Mouse (Mus musculus) forebrain, embryonic 12.5 days (tissue): ENCODE data around the gene 1700001P01Rik. TPM values are rescaled to one million over a fixed set of nuclear protein-coding genes. Genes with fewer than 3 reads are reported as not detected.
"Not testable (repeated sequence)": the region's sequence is repeated elsewhere in the genome, so short reads cannot be mapped to it uniquely, and the experiment has no call there.

Source experiments
- ATAC-seq: fragments of 200-750 bp; cut with Nextera tagmentation; 2 replicates; pipeline ENCODE4 v1.8.0; 2017; ENCODE audit warnings: moderate TSS enrichment; ENCODE audit not compliant: low FRiP score
- H3K27ac ChIP-seq: fragments of 300-500 bp; sonication (generic); 2 replicates; pipeline ENCODE4 v1.5.1; 2016; ENCODE audit warnings: mild to moderate bottlenecking
- H3K27me3 ChIP-seq: fragments of 300-500 bp; sonication (generic); 2 replicates; pipeline ENCODE4 v1.6.1; 2016; ENCODE audit warnings: mild to moderate bottlenecking
- H3K36me3 ChIP-seq: fragments of 300-500 bp; sonication (generic); replicated peaks from 2 replicates; pipeline ENCODE4 v1.6.1; 2016; ENCODE audit warnings: mild to moderate bottlenecking
- H3K4me1 ChIP-seq: fragments of 300-500 bp; sonication (generic); 2 replicates; pipeline ENCODE4 v1.6.1; 2016
- H3K4me2 ChIP-seq: fragments of 300-500 bp; sonication (generic); 2 replicates; pipeline ENCODE4 v1.6.1; 2016; ENCODE audit warnings: mild to moderate bottlenecking, moderate library complexity
- H3K4me3 ChIP-seq: fragments of 300-500 bp; sonication (generic); replicated peaks from 2 replicates; pipeline ENCODE4 v1.5.1; 2016; ENCODE audit warnings: mild to moderate bottlenecking
- H3K9ac ChIP-seq: fragments of 300-500 bp; sonication (generic); 2 replicates; pipeline ENCODE4 v1.6.1; 2016; ENCODE audit warnings: mild to moderate bottlenecking
- H3K9me3 ChIP-seq: fragments of 300-500 bp; sonication (generic); 2 replicates; pipeline ENCODE4 v1.6.1; 2016
- WGBS: fragments of 180-500 bp; shearing (Covaris S2); methylation state at CpG from one replicate; pipeline ENCODE4 v1.1.7; 2016; 5-methylcytosine and 5-hydroxymethylcytosine counted together
- polyA plus RNA-seq: library from polyadenylated mRNA; unstranded; fragments of >200 nt; fragmentation: Nextera tagmentation; extraction: Ambion mirVana; gene quantifications from 2 replicates; pipeline ENCODE4 v1.2.1, GENCODE M21; 2016

The 1700001P01Rik gene
- polyA plus RNA-seq, 1 experiment from 2014 or later: 0.55 TPM

GRCm38 (mm10) chr11:97799994-97800690 is 24.4 kb upstream of the 1700001P01Rik start:
- peaks cover 37% of the 10 kb centered on the region for H3K4me1 ChIP-seq

GRCm38 (mm10) chr11:97799146-97799993 is 23.7 kb upstream of the 1700001P01Rik start:
- H3K9me3 ChIP-seq: no peaks in the 10 kb centered on the region
- H3K36me3 ChIP-seq: no peaks in the 10 kb centered on the region
- peak overlapping the region; percentile 78 for H3K4me3 ChIP-seq
- peak; percentile 85 for ATAC-seq
- H3K9ac ChIP-seq: peak overlapping the region; percentile 83
- H3K27ac ChIP-seq: peak overlapping the region; percentile 94
- H3K4me1 ChIP-seq: peaks cover 29% of the 10 kb centered on the region
- H3K4me2 ChIP-seq: peak overlapping the region; percentile 72
- 0 out of 2 replicates have a peak, but pooled peaks cover 3% of the 10 kb centered on the region for H3K27me3 ChIP-seq
- WGBS: under 1% methylated on average over 70 of the region's 71 CpGs

More at GRCm38 (mm10) chr11:97799994-97800690, 24.4 kb upstream of the 1700001P01Rik start:
- Histone ChIP-seq H3K27me3 (0 out of 2 replicates have a peak, but pooled peaks cover 3% of the 10 kb centered on the region), H3K9me3 (no peaks in the 10 kb centered on the region), H3K4me3 (peak overlapping the region; percentile 78), H3K36me3 (no peaks in the 10 kb centered on the region), H3K27ac (peak overlapping the region; percentile 94), H3K4me2 (peak overlapping the region; percentile 72), H3K9ac (peak overlapping the region; percentile 83)
- peak; percentile 72 for ATAC-seq
- under 1% methylated on average over 34 of the region's 43 CpGs for WGBS

GRCm38 (mm10) chr11:97798782-97799145 is 23.0 kb upstream of the 1700001P01Rik start, which contains the start of gene Lasp1:
Lasp1 (plus strand) TSS chr11:97799000.
- 0% methylated on average over 11 of the region's 11 CpGs for WGBS
- peak; percentile 47 for ATAC-seq
- Histone ChIP-seq H3K9ac (peak within 1 kb of the TSS; percentile 83), H3K27ac (peak within 1 kb of the TSS; percentile 94), H3K4me3 (peak within 1 kb of the TSS; percentile 78), H3K9me3 (no peaks in the 10 kb centered on the region), H3K36me3 (no peaks in the 10 kb centered on the region), H3K27me3 (0 out of 2 replicates have a peak, but pooled peaks cover 3% of the 10 kb centered on the region), H3K4me1 (peaks cover 23% of the 10 kb centered on the region), H3K4me2 (peak within 1 kb of the TSS; percentile 72)

- Histone ChIP-seq H3K27me3 (0 out of 2 replicates have a peak, but pooled peaks cover 3% of the 10 kb centered on the region), H3K9me3 (no peaks in the 10 kb centered on the region), H3K4me2 (no peak overlapping the region), H3K27ac (no peak overlapping the region), H3K4me1 (peaks cover 21% of the 10 kb centered on the region), H3K36me3 (no peaks in the 10 kb centered on the region), H3K9ac (no peak overlapping the region), H3K4me3 (no peak overlapping the region)
- no peak for ATAC-seq
- 32% methylated on average over 8 of the region's 8 CpGs for WGBS
These were observed 22.3 kb upstream of the 1700001P01Rik start for GRCm38 (mm10) chr11:97798083-97798435.

GRCm38 (mm10) chr11:97797369-97798082 is 21.8 kb upstream of the 1700001P01Rik start:
- no peaks in the 10 kb centered on the region for H3K9me3 ChIP-seq
- peaks cover 18% of the 10 kb centered on the region for H3K4me1 ChIP-seq
- no peak overlapping the region for H3K27ac ChIP-seq
- H3K4me2 ChIP-seq: no peak overlapping the region
- 59% methylated on average over 15 of the region's 15 CpGs for WGBS
- H3K4me3 ChIP-seq: no peak overlapping the region
- no peak overlapping the region for H3K9ac ChIP-seq
- ATAC-seq: no peak
- 0 out of 2 replicates have a peak, but pooled peaks cover 3% of the 10 kb centered on the region for H3K27me3 ChIP-seq
- H3K36me3 ChIP-seq: no peaks in the 10 kb centered on the region

- H3K4me2 ChIP-seq: no peak overlapping the region
- H3K27ac ChIP-seq: no peak overlapping the region
- no peaks in the 10 kb centered on the region for H3K36me3 ChIP-seq
- H3K9ac ChIP-seq: no peak overlapping the region
- 0 out of 2 replicates have a peak, but pooled peaks cover 3% of the 10 kb centered on the region for H3K27me3 ChIP-seq
- no peak for ATAC-seq
- H3K9me3 ChIP-seq: no peaks in the 10 kb centered on the region
- 7% methylated on average over 6 of the region's 6 CpGs for WGBS
- no peak overlapping the region for H3K4me3 ChIP-seq
- peaks cover 12% of the 10 kb centered on the region for H3K4me1 ChIP-seq
These were observed 21.2 kb upstream of the 1700001P01Rik start for GRCm38 (mm10) chr11:97796910-97797309.

GRCm38 (mm10) chr11:97793165-97793564 is 17.4 kb upstream of the 1700001P01Rik start:
- H3K9me3 ChIP-seq: no peaks in the 10 kb centered on the region
- 0 out of 2 replicates have a peak, but pooled peaks cover 3% of the 10 kb centered on the region for H3K27me3 ChIP-seq
- H3K27ac ChIP-seq: no peak overlapping the region
- no peaks in the 10 kb centered on the region for H3K4me1 ChIP-seq
- ATAC-seq: no peak
- H3K4me3 ChIP-seq: no peak overlapping the region
- H3K4me2 ChIP-seq: no peak overlapping the region
- no peak overlapping the region for H3K9ac ChIP-seq
- H3K36me3 ChIP-seq: no peaks in the 10 kb centered on the region
- WGBS: 20% methylated on average over 2 of the region's 2 CpGs

- H3K4me1 ChIP-seq, H3K9me3 ChIP-seq, ATAC-seq, H3K4me3 ChIP-seq, H3K27me3 ChIP-seq, H3K27ac ChIP-seq, H3K4me2 ChIP-seq, H3K9ac ChIP-seq, H3K36me3 ChIP-seq: not testable (repeated sequence)
- 90% methylated on average over 2 of the region's 2 CpGs for WGBS
These were observed 15.2 kb upstream of the 1700001P01Rik start for GRCm38 (mm10) chr11:97790778-97791438.

GRCm38 (mm10) chr11:97789727-97790126 is 14.0 kb upstream of the 1700001P01Rik start:
- WGBS: 87% methylated on average over 5 of the region's 5 CpGs
- no peaks in the 10 kb centered on the region for H3K9me3 ChIP-seq
- H3K4me3 ChIP-seq: no peak overlapping the region
- no peak for ATAC-seq
- no peaks in the 10 kb centered on the region for H3K4me1 ChIP-seq
- no peak overlapping the region for H3K27ac ChIP-seq
- no peak overlapping the region for H3K9ac ChIP-seq
- H3K4me2 ChIP-seq: no peak overlapping the region
- H3K27me3 ChIP-seq: no peaks in the 10 kb centered on the region
- no peaks in the 10 kb centered on the region for H3K36me3 ChIP-seq

GRCm38 (mm10) chr11:97787961-97788360 is 12.2 kb upstream of the 1700001P01Rik start:
- Histone ChIP-seq H3K4me3 (no peak overlapping the region), H3K36me3 (no peaks in the 10 kb centered on the region), H3K9me3 (no peaks in the 10 kb centered on the region), H3K27ac (no peak overlapping the region), H3K9ac (no peak overlapping the region), H3K4me2 (no peak overlapping the region), H3K4me1 (peaks cover 3% of the 10 kb centered on the region; the same call in 1 of the 2 replicates), H3K27me3 (no peaks in the 10 kb centered on the region)
- ATAC-seq: no peak
- 93% methylated on average over 3 of the region's 3 CpGs for WGBS

GRCm38 (mm10) chr11:97782564-97782895 is 6.8 kb upstream of the 1700001P01Rik start:
- no peak for ATAC-seq
- Histone ChIP-seq H3K4me1 (peaks cover 26% of the 10 kb centered on the region), H3K27ac (peak overlapping the region; percentile 43; the same call in 1 of the 2 replicates), H3K4me3 (peak overlapping the region; percentile 98), H3K27me3 (no peaks in the 10 kb centered on the region), H3K9me3 (no peaks in the 10 kb centered on the region), H3K36me3 (peaks cover 33% of the 10 kb centered on the region), H3K9ac (peak overlapping the region; percentile 99), H3K4me2 (peak overlapping the region; percentile 67)
- WGBS: under 1% methylated on average over 10 of the region's 10 CpGs
